Mouse (Mus musculus) cortical plate, adult 2 months (tissue): ENCODE results near the gene Gcn1l1.

ENCODE experiments used
- CTCF ChIP-seq: fragments of 200-500 bp; IDR thresholded peaks from 2 replicates; pipeline ENCODE4 v1.5.1; 2011; ENCODE audit warnings: mild to moderate bottlenecking, control low read depth, low read length; ENCODE audit not compliant: insufficient read depth; ENCODE audit errors: extremely low read depth
- POLR2A ChIP-seq: fragments of 200-500 bp; IDR thresholded peaks from 2 replicates; pipeline ENCODE4 v1.6.1; 2011; ENCODE audit warnings: mild to moderate bottlenecking, low read length, control low read depth; ENCODE audit not compliant: insufficient read depth; ENCODE audit errors: extremely low read depth

DNA sequence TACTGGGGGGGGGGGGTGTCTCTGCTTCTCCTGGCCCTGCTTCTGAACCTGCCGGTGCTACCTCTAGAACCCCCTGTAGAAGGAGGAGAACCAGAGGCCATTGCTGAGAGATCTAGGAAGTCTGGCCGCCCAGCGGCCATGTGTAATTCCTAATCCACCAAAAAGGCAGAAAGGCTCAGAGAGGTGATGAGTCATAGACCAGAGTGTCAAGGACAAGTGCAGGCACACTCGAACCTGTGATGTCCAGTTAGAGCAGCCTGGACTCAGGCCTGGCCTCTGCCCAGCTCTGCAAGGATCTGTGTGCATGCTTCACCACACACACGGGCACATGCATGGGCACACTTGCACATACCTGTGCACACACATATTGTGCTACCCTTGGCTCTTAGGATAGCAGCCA, 36.9 kb upstream of the Gcn1l1 start:
- TF ChIP-seq CTCF = no peak
- TF ChIP-seq POLR2A = no peak
